Mouse (Mus musculus) intestine, postnatal 0 days (tissue): ENCODE results near the gene Spatc1l. TPM values are rescaled to one million over a fixed set of nuclear protein-coding genes. Genes with fewer than 3 reads are reported as not detected.

Experiments used
- ATAC-seq: fragments of 200-750 bp; cut with Nextera tagmentation; 2 replicates; pipeline ENCODE4 v1.8.0; 2017; ENCODE audit warnings: mild to moderate bottlenecking, moderate TSS enrichment, moderate library complexity
- H3K27ac ChIP-seq: fragments of 300-500 bp; sonication (generic); 2 replicates; pipeline ENCODE4 v1.5.1; 2014; ENCODE audit warnings: mild to moderate bottlenecking, low read depth, low read length, moderate library complexity
- H3K27me3 ChIP-seq: fragments of 300-500 bp; sonication (generic); replicated peaks from 2 replicates; pipeline ENCODE4 v1.6.1; 2014; ENCODE audit warnings: low read length, mixed read lengths; ENCODE audit not compliant: control insufficient read depth, insufficient read depth
- H3K36me3 ChIP-seq: fragments of 300-500 bp; sonication (generic); 2 replicates; pipeline ENCODE4 v1.6.1; 2014; ENCODE audit warnings: mild to moderate bottlenecking, moderate library complexity; ENCODE audit not compliant: control insufficient read depth, insufficient read depth
- H3K4me1 ChIP-seq: fragments of 300-500 bp; sonication (generic); replicated peaks from 2 replicates; pipeline ENCODE4 v1.6.1; 2014; ENCODE audit warnings: antibody characterized with exemption, low read length, mixed read lengths; ENCODE audit not compliant: control insufficient read depth, insufficient read depth
- H3K4me2 ChIP-seq: fragments of 300-500 bp; sonication (generic); replicated peaks from 2 replicates; pipeline ENCODE4 v1.6.1; 2014; ENCODE audit warnings: low read depth, mild to moderate bottlenecking, moderate library complexity
- H3K4me3 ChIP-seq: fragments of 300-500 bp; sonication (generic); 2 replicates; pipeline ENCODE4 v1.5.1; 2014; ENCODE audit warnings: low read depth, low read length
- H3K9ac ChIP-seq: fragments of 300-500 bp; sonication (generic); 2 replicates; pipeline ENCODE4 v1.6.1; 2014; ENCODE audit warnings: mild to moderate bottlenecking, low read depth, low read length
- H3K9me3 ChIP-seq: fragments of 300-500 bp; sonication (generic); 2 replicates; pipeline ENCODE4 v1.6.1; 2016; ENCODE audit warnings: mixed run types; ENCODE audit not compliant: control insufficient read depth
- CTCF ChIP-seq: sonication (generic); IDR thresholded peaks from 2 replicates; pipeline ENCODE4 v1.5.1; 2016; ENCODE audit warnings: low read depth, mild to moderate bottlenecking, control low read depth, antibody characterized with exemption, moderate library complexity
- WGBS: fragments of 180-500 bp; shearing (Covaris S2); extraction: QIAGEN DNeasy Blood & Tissue Kit; methylation state at CpG from one replicate; pipeline ENCODE4 v1.1.7; 2014; 5-methylcytosine and 5-hydroxymethylcytosine counted together
- polyA plus RNA-seq: library from polyadenylated mRNA; unstranded; fragments of >200 nt; fragmentation: Nextera tagmentation; extraction: Ambion mirVana; gene quantifications from 2 replicates; pipeline ENCODE4 v1.2.1, GENCODE M21; 2015

The Spatc1l gene
- polyA plus RNA-seq, 1 experiment from 2014 or later: not detected

DNA sequence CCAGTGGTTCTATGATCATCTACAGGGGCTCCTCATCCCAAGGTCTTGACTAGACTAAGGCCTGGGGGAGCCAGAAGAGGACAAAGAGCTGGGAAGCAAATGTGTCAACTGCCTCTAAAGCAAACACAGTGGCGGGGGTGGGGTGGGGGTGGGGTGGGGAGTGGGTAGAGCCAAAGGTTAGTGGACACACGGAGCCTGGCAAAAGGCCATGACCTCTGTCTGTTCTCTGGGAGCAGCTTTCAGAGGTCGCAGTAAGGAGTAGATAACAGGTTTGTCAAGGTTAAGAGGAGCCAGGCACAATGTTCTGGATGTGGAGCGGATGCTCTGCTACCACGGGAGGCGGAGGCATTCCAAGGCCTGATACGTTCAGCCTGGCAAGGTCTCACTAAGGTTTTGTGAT, 14.8 kb downstream of the Spatc1l start:
- H3K9ac ChIP-seq: no peak overlapping the region
- 67% methylated on average over 7 of the region's 7 CpGs for WGBS

DNA sequence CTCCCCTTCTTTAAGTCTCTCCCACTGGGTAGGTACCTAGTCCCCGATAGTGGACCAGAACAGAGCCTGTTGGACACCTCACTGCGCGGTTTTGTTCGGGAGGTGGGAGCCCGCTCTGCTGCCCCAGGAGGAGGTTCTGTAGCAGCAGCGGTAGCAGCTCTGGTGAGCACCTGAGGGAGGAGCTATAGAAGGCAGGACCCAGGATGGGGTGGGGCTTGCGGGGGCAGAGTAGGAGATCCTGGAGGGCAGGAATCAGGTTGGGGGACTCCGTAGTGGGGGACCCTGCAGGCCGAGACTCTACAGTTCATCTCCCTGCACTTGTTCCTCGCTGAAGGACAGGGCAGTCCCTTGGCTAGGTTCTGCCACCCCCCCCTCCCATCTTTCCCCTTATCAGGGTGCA, 22.1 kb downstream of the Spatc1l start:
- H3K4me2 ChIP-seq: peak overlapping the region; percentile 32
- no peaks in the 10 kb centered on the region for H3K27me3 ChIP-seq
- H3K9ac ChIP-seq: no peak overlapping the region
- no peak for TF ChIP-seq CTCF
- H3K9me3 ChIP-seq: no peaks in the 10 kb centered on the region
- no peak overlapping the region for H3K27ac ChIP-seq
- H3K36me3 ChIP-seq: no peaks in the 10 kb centered on the region
- no peak for ATAC-seq
- H3K4me1 ChIP-seq: no peaks in the 10 kb centered on the region
- H3K4me3 ChIP-seq: no peak overlapping the region
- 15% methylated on average over 10 of the region's 10 CpGs for WGBS

More for the DNA sequence above, 14.8 kb downstream of the Spatc1l start:
- Histone ChIP-seq H3K4me2 (no peak overlapping the region), H3K27ac (no peak overlapping the region), H3K27me3 (no peaks in the 10 kb centered on the region), H3K4me3 (no peak overlapping the region), H3K36me3 (no peaks in the 10 kb centered on the region), H3K9me3 (no peaks in the 10 kb centered on the region), H3K4me1 (no peaks in the 10 kb centered on the region)
- TF ChIP-seq CTCF: no peak
- no peak for ATAC-seq

DNA sequence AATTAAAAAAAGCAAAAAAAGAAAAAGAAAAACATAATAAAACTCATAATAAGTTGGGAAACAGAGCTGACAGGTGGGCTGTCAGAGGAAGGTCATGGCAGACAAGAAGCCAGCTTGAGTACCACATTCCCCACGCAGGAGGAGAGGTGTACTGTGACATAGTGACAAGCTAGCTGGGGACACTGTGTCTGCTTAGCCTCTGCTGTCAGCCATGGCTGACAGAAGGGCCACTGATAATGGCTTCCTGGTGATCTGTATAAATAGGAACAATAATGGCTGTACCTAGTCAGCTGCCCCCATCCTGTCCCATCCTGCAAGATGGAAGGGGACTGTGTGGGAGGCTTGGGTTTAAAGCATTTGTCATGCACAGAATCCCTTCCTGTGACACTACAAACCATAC, 24.1 kb downstream of the Spatc1l start:
- ATAC-seq: no peak
- Histone ChIP-seq H3K4me1 (no peaks in the 10 kb centered on the region), H3K4me3 (no peak overlapping the region), H3K9me3 (no peaks in the 10 kb centered on the region), H3K27me3 (no peaks in the 10 kb centered on the region), H3K36me3 (no peaks in the 10 kb centered on the region), H3K4me2 (no peak overlapping the region), H3K9ac (no peak overlapping the region), H3K27ac (no peak overlapping the region)
- TF ChIP-seq CTCF: no peak
- 44% methylated on average over 1 of the region's 1 CpGs for WGBS

DNA sequence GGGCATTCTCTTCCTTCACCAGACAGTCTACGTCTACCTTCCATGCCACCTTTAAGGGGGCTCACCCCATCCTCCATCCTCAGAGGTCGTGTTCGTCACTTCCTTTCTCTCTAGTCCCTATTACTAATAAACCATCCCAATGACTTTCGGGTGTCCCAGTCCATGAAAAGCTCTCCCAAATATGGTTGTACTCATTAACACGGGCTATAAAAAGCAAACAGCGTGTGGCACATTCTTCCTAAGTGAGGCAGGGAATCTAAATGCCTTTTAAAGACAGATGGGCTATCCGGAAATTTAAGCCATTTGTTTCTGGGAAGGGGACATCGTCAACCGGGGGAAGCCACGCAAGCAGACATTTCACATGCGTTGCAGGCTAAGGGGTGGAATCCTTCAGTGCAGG, 28.1 kb downstream of the Spatc1l start:
- 68% methylated on average over 11 of the region's 11 CpGs for WGBS
- ATAC-seq: no peak

DNA sequence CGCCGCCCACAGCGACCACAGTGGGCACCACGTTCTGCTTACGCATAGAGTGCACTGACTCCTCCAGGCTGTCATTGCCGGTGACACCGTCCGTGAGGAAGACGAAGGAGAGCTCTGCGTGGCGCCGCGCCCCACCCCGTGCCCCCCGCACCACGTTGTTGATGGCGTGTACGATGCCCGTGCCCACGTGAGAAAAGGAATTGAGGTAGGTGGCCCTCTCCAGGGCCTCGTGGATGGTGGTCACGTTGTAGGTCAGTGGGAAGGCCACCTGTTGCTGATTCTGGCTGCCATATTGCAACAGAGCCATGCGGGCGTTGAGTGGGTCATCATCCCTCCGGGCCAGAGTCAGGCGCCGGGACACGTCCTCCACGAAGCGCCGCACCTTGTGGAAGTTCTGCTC, 34.3 kb downstream of the Spatc1l start:
- no peaks in the 10 kb centered on the region for H3K4me1 ChIP-seq
- no peak for ATAC-seq
- no peak for TF ChIP-seq CTCF
- H3K4me3 ChIP-seq: no peak overlapping the region
- no peaks in the 10 kb centered on the region for H3K36me3 ChIP-seq
- H3K27ac ChIP-seq: no peak overlapping the region
- 91% methylated on average over 31 of the region's 31 CpGs for WGBS
- H3K27me3 ChIP-seq: no peaks in the 10 kb centered on the region
- no peaks in the 10 kb centered on the region for H3K9me3 ChIP-seq
- no peak overlapping the region for H3K9ac ChIP-seq
- H3K4me2 ChIP-seq: no peak overlapping the region

More for the DNA sequence above, 28.1 kb downstream of the Spatc1l start:
- no peaks in the 10 kb centered on the region for H3K4me1 ChIP-seq
- no peaks in the 10 kb centered on the region for H3K36me3 ChIP-seq
- no peaks in the 10 kb centered on the region for H3K9me3 ChIP-seq
- no peak overlapping the region for H3K4me3 ChIP-seq
- no peak overlapping the region for H3K4me2 ChIP-seq
- no peak overlapping the region for H3K27ac ChIP-seq
- TF ChIP-seq CTCF: no peak
- no peak overlapping the region for H3K9ac ChIP-seq
- no peaks in the 10 kb centered on the region for H3K27me3 ChIP-seq

DNA sequence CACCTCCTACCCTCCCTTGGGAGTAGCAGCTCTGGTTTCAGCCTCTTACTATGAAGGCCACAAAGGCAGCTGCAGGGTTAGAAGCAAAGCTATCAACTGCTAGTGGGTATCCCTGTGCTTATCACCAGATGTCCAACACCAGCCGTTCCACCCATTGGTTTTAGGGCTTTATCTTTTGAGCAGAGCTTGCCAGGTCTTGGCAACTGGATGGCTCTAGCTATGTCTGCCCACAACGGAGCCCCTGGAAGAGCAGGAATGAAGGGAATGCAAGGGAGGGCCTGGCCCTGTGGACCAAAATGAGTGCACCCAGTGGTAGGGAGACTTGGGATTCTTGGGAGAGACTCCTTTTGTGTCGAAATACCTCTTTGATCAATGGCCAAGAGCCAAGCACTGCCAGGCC, 40.6 kb downstream of the Spatc1l start:
- no peak for TF ChIP-seq CTCF
- H3K4me2 ChIP-seq: no peak overlapping the region
- H3K9me3 ChIP-seq: no peaks in the 10 kb centered on the region
- no peak for ATAC-seq
- H3K4me1 ChIP-seq: no peaks in the 10 kb centered on the region
- no peak overlapping the region for H3K27ac ChIP-seq
- H3K9ac ChIP-seq: no peak overlapping the region
- no peak overlapping the region for H3K4me3 ChIP-seq
- H3K27me3 ChIP-seq: no peaks in the 10 kb centered on the region
- WGBS: 73% methylated on average over 3 of the region's 3 CpGs
- peaks cover 21% of the 10 kb centered on the region; the same call in 1 of the 2 replicates for H3K36me3 ChIP-seq

DNA sequence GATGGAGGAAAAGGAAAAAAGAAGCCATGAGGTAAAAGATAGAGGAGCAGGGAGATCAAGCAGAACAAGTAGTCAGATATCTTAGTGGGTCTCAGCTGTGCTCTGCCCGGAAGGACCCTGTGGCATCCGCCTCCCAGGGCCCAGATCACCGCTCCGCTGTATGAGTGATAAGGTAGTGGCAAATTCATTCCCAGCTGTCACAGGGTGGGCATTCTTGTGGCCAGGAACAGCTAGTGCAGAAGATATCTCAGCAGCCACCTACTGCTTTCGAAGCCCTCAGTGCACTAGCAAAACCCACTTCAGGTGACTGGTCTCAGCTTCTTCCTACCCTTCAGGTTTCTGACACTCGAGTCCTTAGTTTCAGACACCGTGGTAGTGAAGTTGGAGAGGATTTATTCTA, 50.4 kb downstream of the Spatc1l start:
- no peak for TF ChIP-seq CTCF
- Histone ChIP-seq H3K27ac (no peak overlapping the region), H3K36me3 (peaks cover 49% of the 10 kb centered on the region), H3K9me3 (no peaks in the 10 kb centered on the region), H3K4me2 (no peak overlapping the region), H3K4me1 (no peaks in the 10 kb centered on the region), H3K4me3 (no peak overlapping the region), H3K9ac (no peak overlapping the region), H3K27me3 (no peaks in the 10 kb centered on the region)
- ATAC-seq: no peak
- WGBS: 82% methylated on average over 7 of the region's 7 CpGs

Other genes starting within 250 kb of the Spatc1l start
- gene Dip2a, start 217.0 kb upstream of the Spatc1l start, polyA plus RNA-seq: 5.0 and 6.3 TPM in 2 replicates
- gene AC141477.1, start 121.8 kb upstream of the Spatc1l start, polyA plus RNA-seq: not detected in 2 replicates
- gene Pcnt, start 119.5 kb upstream of the Spatc1l start, polyA plus RNA-seq: 5.6 and 6.2 TPM in 2 replicates
- not detected in 2 replicates for gene 2610028H24Rik, start 113.2 kb upstream of the Spatc1l start, polyA plus RNA-seq
- 22.5 and 34.4 TPM in 2 replicates for gene Mcm3ap, start 93.3 kb upstream of the Spatc1l start, polyA plus RNA-seq
- gene Ybey, start 93.2 kb upstream of the Spatc1l start, polyA plus RNA-seq: 2.7 and 2.9 TPM in 2 replicates
- 13.7 and 15.3 TPM in 2 replicates for gene Lss, start 30.7 kb upstream of the Spatc1l start, polyA plus RNA-seq
- 0.83 and 1.2 TPM in 2 replicates for gene Ftcd, start 13.4 kb downstream of the Spatc1l start, polyA plus RNA-seq
- gene Col6a2, start 61.4 kb downstream of the Spatc1l start, polyA plus RNA-seq: 99.2 and 101 TPM in 2 replicates
- 112 and 113 TPM in 2 replicates for gene Col6a1, start 163.9 kb downstream of the Spatc1l start, polyA plus RNA-seq